Comparison of ENCODE assay signal across 27 mouse cellular contexts in genomic region chr11:3813340-3813739, GRCm38 (mm10). TPM values are rescaled to one million over a fixed set of nuclear protein-coding genes. Genes with fewer than 3 reads are reported as not detected.
DNase-seq lines count a peak whose midpoint lies in the region; ATAC-seq and TF ChIP-seq lines count a peak whose summit lies in the region.
"Had no signal": no experiment of that assay in that cellular context is flagged by ENCODE, and none has a peak within 500 bp of the region (broad histone marks: within the 10 kb centered on the region; RNA-seq: fewer than 3 reads in every experiment).

No protein-coding gene starts in this region.

- H3K36me3 ChIP-seq in C2C12 (ENCODE audit: control insufficient read depth, insufficient read depth), result no peaks in the 10 kb centered on the region
- H3K36me3 ChIP-seq in kidney, embryonic 16.5 days (ENCODE audit: insufficient read depth, low read length), result no peaks in the 10 kb centered on the region
- H3K36me3 ChIP-seq: embryonic facial prominence, embryonic 15.5 days; forebrain, embryonic 10.5 days; heart, embryonic 10.5 days; heart, embryonic 15.5 days; hindbrain, embryonic 13.5 days had no signal

- no peak overlapping the region for H3K4me2 ChIP-seq in kidney, embryonic 16.5 days (replicated peaks; ENCODE audit: low read depth, low read length)
- H3K4me2 ChIP-seq: embryonic facial prominence, embryonic 15.5 days; heart, embryonic 15.5 days; hindbrain, embryonic 13.5 days had no signal

- no peak overlapping the region for H3K4me3 ChIP-seq in C2C12 (ENCODE audit: insufficient read depth, poor library complexity, severe bottlenecking)
- no peak overlapping the region for H3K4me3 ChIP-seq in kidney, embryonic 16.5 days (ENCODE audit: low read length)
- H3K4me3 ChIP-seq: embryonic facial prominence, embryonic 15.5 days; erythroblast, embryonic 14.5 days; forebrain, embryonic 10.5 days; gastrocnemius, adult 2 months; heart, embryonic 10.5 days; heart, embryonic 15.5 days; hindbrain, embryonic 13.5 days had no signal

- peak; percentile 11 for DNase-seq in 3T3-L1 (ENCODE audit: low read depth, low spot score)
- DNase-seq in kidney, postnatal 25 days, result peak; percentile 78 to 91
- no peak for DNase-seq in right cerebral cortex, postnatal 10 days (ENCODE audit: low spot score in 2 of 2)
- DNase-seq in cerebellum, adult 8-10 months, result no peak
- no peak for DNase-seq in heart, adult 11 months
- DNase-seq in adrenal gland, adult 8-10 months, result no peak
- DNase-seq: adrenal gland, postnatal 25 days; B cell, adult 2 months; cerebellum, adult 18-20 months; cerebellum, postnatal 10 days; embryo, embryonic 11 days; gastrocnemius, adult 2 months; gastrocnemius, postnatal 25 days; heart, adult 18-20 months; heart, postnatal 14 days had no signal

- no peak for TF ChIP-seq CTCF in C2C12 (IDR thresholded peaks at IDR 0.05; ENCODE audit: control insufficient read depth, insufficient read depth, insufficient read length)

- H3K27ac ChIP-seq in kidney, embryonic 16.5 days (ENCODE audit: low read length), result no peak overlapping the region
- H3K27ac ChIP-seq: embryonic facial prominence, embryonic 15.5 days; forebrain, embryonic 10.5 days; gastrocnemius, adult 2 months; heart, embryonic 10.5 days; heart, embryonic 15.5 days; hindbrain, embryonic 13.5 days had no signal

- H3K4me1 ChIP-seq in kidney, embryonic 16.5 days (ENCODE audit: insufficient read depth, low read length), result no peaks in the 10 kb centered on the region
- H3K4me1 ChIP-seq: embryonic facial prominence, embryonic 15.5 days; heart, embryonic 15.5 days; hindbrain, embryonic 13.5 days had no signal

- no peaks in the 10 kb centered on the region for H3K27me3 ChIP-seq in C2C12 (ENCODE audit: control insufficient read depth, insufficient read depth, insufficient read length)
- no peaks in the 10 kb centered on the region for H3K27me3 ChIP-seq in kidney, embryonic 16.5 days (ENCODE audit: insufficient read depth, low read length)
- H3K27me3 ChIP-seq: embryonic facial prominence, embryonic 15.5 days; heart, embryonic 15.5 days; hindbrain, embryonic 13.5 days had no signal

- no peaks in the 10 kb centered on the region for H3K79me2 ChIP-seq in C2C12 (ENCODE audit: control insufficient read depth, insufficient read depth)

- H3K79me3 ChIP-seq in C2C12 (ENCODE audit: low read depth), result no peaks in the 10 kb centered on the region

- H3ac ChIP-seq in C2C12 (ENCODE audit: control insufficient read depth, insufficient read length, low read depth), result no peak overlapping the region

- peak; percentile 54; the same call in 1 of the 2 replicates for ATAC-seq in kidney, embryonic 16.5 days (ENCODE audit: low FRiP score, low TSS enrichment)
- ATAC-seq: forebrain, embryonic 14.5 days had no signal

- H3K9ac ChIP-seq in kidney, embryonic 16.5 days (replicated peaks; ENCODE audit: low read length), result no peak overlapping the region
- H3K9ac ChIP-seq: embryonic facial prominence, embryonic 15.5 days; heart, embryonic 15.5 days; hindbrain, embryonic 13.5 days had no signal

- no peaks in the 10 kb centered on the region for H3K9me3 ChIP-seq in kidney, embryonic 16.5 days (ENCODE audit: low read length)
- H3K9me3 ChIP-seq: embryonic facial prominence, embryonic 15.5 days; forebrain, embryonic 10.5 days; heart, embryonic 10.5 days; heart, embryonic 15.5 days; hindbrain, embryonic 13.5 days had no signal

TF ChIP-seq in C2C12, 6 proteins besides CTCF, POLR2A, EP300 and RAD21:
- TF ChIP-seq CEBPB (IDR thresholded peaks at IDR 0.05; ENCODE audit: low read depth), result no peak
- peak; percentile 40 for TF ChIP-seq MYOD1 (IDR thresholded peaks at IDR 0.05; ENCODE audit: control insufficient read depth, insufficient read length, low read depth)

RNA-seq across cellular contexts. Expression of gene Osbp2, which starts 50.4 kb away (rescaled TPM):
- 2.1 TPM for polyA plus RNA-seq in C2C12 (2012; fragmentation: generic; extraction: Trizol)
- polyA plus RNA-seq in kidney, embryonic 16.5 days (2015; fragmentation: Nextera tagmentation; extraction: Ambion mirVana), result 1.1 and 1.2 TPM in 2 replicates
- total RNA-seq in adrenal gland, adult 8-10 months (2022), result 1 to 10 TPM; 2.1 to 7.4 (median 3.7) TPM
- total RNA-seq: common myeloid progenitor, adult 5-6 weeks; hematopoietic stem cell, adult 5-6 weeks; MEL had no signal
- polyA plus RNA-seq: erythroblast, embryonic 14.5 days had no signal

Comparison
In these comparisons a context has a peak if more than half of its experiments do, and no peak if none do; other contexts are left out.
1. DNase-seq: peak in 3T3-L1 (single experiment) and kidney, postnatal 25 days (2 of 2); none in right cerebral cortex, postnatal 10 days (0 of 2), cerebellum, adult 8-10 months (single experiment), heart, adult 11 months (single experiment) and adrenal gland, adult 8-10 months (single experiment).